Mouse (Mus musculus) intestine, embryonic 16.5 days (tissue): ENCODE results near the gene Arrdc5. TPM values are rescaled to one million over a fixed set of nuclear protein-coding genes. Genes with fewer than 3 reads are reported as not detected.
"Not testable (repeated sequence)": the region's sequence is repeated elsewhere in the genome, so short reads cannot be mapped to it uniquely, and the experiment has no call there.

Experiments
- ATAC-seq: fragments of 200-750 bp; cut with Nextera tagmentation; 2 replicates; pipeline ENCODE4 v1.8.0; 2017; ENCODE audit warnings: moderate TSS enrichment, moderate library complexity
- H3K27ac ChIP-seq: fragments of 300-500 bp; sonication (generic); 2 replicates; pipeline ENCODE4 v1.5.1; 2014; ENCODE audit warnings: mild to moderate bottlenecking, low read length
- H3K27me3 ChIP-seq: fragments of 300-500 bp; sonication (generic); replicated peaks from 2 replicates; pipeline ENCODE4 v1.6.1; 2014; ENCODE audit warnings: low read length, control low read depth, mixed read lengths; ENCODE audit not compliant: control insufficient read depth, insufficient read depth
- H3K36me3 ChIP-seq: fragments of 300-500 bp; sonication (generic); 2 replicates; pipeline ENCODE4 v1.6.1; 2014; ENCODE audit warnings: low read length, control low read depth; ENCODE audit not compliant: control insufficient read depth, insufficient read depth
- H3K4me1 ChIP-seq: fragments of 300-500 bp; sonication (generic); 2 replicates; pipeline ENCODE4 v1.6.1; 2014; ENCODE audit warnings: low read length, control low read depth, mixed read lengths; ENCODE audit not compliant: control insufficient read depth, insufficient read depth
- H3K4me2 ChIP-seq: fragments of 300-500 bp; sonication (generic); 2 replicates; pipeline ENCODE4 v1.6.1; 2014; ENCODE audit warnings: low read depth, low read length, control low read depth
- H3K4me3 ChIP-seq: fragments of 300-500 bp; sonication (generic); 2 replicates; pipeline ENCODE4 v1.5.1; 2014; ENCODE audit warnings: mild to moderate bottlenecking, low read length
- H3K9ac ChIP-seq: fragments of 300-500 bp; sonication (generic); 2 replicates; pipeline ENCODE4 v1.6.1; 2014; ENCODE audit warnings: low read depth, low read length
- H3K9me3 ChIP-seq: fragments of 300-500 bp; sonication (generic); 2 replicates; pipeline ENCODE4 v1.6.1; 2016; ENCODE audit warnings: low read length, control low read depth; ENCODE audit not compliant: control insufficient read depth
- WGBS: fragments of 180-500 bp; shearing (Covaris S2); extraction: QIAGEN DNeasy Blood & Tissue Kit; methylation state at CpG from one replicate; pipeline ENCODE4 v1.1.7; 2014; 5-methylcytosine and 5-hydroxymethylcytosine counted together
- polyA plus RNA-seq: library from polyadenylated mRNA; unstranded; fragments of >200 nt; fragmentation: Nextera tagmentation; extraction: Ambion mirVana; gene quantifications from 2 replicates; pipeline ENCODE4 v1.2.1, GENCODE M21; 2015

Gene Arrdc5
- polyA plus RNA-seq, 1 experiment from 2014 or later, result not detected

GRCm38 (mm10) chr17:56264020-56264419 lies 36.1 kb downstream of the Arrdc5 start:
- peak overlapping the region; percentile 45; the same call in 1 of the 2 replicates for H3K9ac ChIP-seq
- H3K4me2 ChIP-seq, result no peak overlapping the region
- peaks cover 28% of the 10 kb centered on the region for H3K4me1 ChIP-seq
- WGBS, result 21% methylated on average over 8 of the region's 8 CpGs
- H3K27ac ChIP-seq, result no peak overlapping the region
- no peaks in the 10 kb centered on the region for H3K27me3 ChIP-seq
- no peaks in the 10 kb centered on the region for H3K9me3 ChIP-seq
- H3K4me3 ChIP-seq, result no peak overlapping the region
- ATAC-seq, result peak; percentile 67
- peaks cover 13% of the 10 kb centered on the region for H3K36me3 ChIP-seq

DNA sequence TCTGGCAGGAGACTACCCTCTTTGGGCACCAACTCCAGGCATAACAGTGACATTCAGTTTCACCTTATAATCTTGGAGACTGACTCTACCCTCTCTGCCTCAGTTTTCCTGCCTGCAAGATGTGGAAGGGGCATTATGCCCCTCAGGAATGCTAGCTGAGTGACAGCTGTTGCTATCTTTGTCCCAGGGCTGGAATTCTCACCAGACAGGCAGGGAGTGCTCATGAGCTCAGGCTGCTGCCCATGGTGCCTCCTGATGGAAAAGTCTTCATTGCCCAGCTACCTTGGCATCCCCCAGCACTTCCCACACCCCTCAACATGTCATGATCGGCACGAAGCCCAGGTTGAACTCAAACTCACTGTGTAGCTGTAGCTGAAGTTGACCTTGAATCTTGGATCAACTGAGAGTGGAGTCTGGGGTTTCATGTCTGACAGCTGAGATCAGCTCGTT lies 37.4 kb downstream of the Arrdc5 start:
- WGBS, result 81% methylated on average over 3 of the region's 3 CpGs
- no peak for ATAC-seq
- Histone ChIP-seq H3K9ac (no peak overlapping the region), H3K27ac (no peak overlapping the region), H3K9me3 (no peaks in the 10 kb centered on the region), H3K4me1 (peaks cover 39% of the 10 kb centered on the region), H3K36me3 (peaks cover 13% of the 10 kb centered on the region), H3K4me3 (no peak overlapping the region), H3K4me2 (no peak overlapping the region), H3K27me3 (no peaks in the 10 kb centered on the region)

- H3K4me1 ChIP-seq, result peaks cover 43% of the 10 kb centered on the region
- no peak for ATAC-seq
- 86% methylated on average over 3 of the region's 3 CpGs for WGBS
- no peak overlapping the region for H3K27ac ChIP-seq
- H3K27me3 ChIP-seq, result no peaks in the 10 kb centered on the region
- H3K9ac ChIP-seq, result 0 out of 2 replicates have a peak overlapping the region, but pooled peaks have one; percentile 33
- peaks cover 13% of the 10 kb centered on the region for H3K36me3 ChIP-seq
- H3K4me2 ChIP-seq, result no peak overlapping the region
- H3K4me3 ChIP-seq, result no peak overlapping the region
- H3K9me3 ChIP-seq, result no peaks in the 10 kb centered on the region
Observed at GRCm38 (mm10) chr17:56261166-56261565, 38.9 kb downstream of the Arrdc5 start.

DNA sequence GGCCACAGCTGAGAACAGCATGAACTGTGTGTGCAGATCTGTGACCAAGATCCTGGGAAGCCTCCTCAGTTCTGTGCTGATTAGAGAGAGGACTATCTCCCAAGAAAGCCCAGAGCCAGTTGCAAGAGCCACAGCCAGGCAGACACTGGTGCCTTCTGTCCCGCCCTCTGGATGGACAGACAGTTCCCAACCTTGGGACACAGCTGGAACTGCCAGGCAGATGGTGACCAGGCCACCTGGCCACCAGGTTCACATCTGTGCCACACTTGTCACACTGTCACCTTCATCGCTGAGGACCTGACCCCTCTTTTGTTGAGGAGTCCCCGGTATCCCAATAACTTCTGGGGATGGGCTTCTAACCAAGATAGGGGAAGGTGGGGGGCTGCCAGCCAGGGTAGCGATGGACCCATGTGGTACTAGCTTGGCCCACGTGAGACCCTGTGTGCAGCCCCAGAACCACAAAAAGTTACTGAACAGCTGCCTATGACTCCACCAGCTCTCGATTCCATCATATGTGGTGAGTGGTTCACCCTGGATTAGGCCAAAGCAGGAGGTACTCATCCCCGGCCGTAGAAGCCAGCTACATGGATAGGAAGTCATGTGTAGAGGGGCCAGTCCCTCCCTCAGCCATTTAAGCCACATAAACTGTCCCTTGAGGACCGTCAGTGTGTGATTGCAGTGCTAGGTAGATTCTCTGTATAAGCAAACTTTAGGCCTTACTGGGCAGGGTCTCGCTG lies 40.6 kb downstream of the Arrdc5 start:
- Histone ChIP-seq H3K27me3 (no peaks in the 10 kb centered on the region), H3K4me1 (peaks cover 43% of the 10 kb centered on the region), H3K4me2 (peak overlapping the region; percentile 16; the same call in 1 of the 2 replicates), H3K36me3 (peaks cover 13% of the 10 kb centered on the region), H3K9me3 (no peaks in the 10 kb centered on the region), H3K9ac (peak overlapping the region; percentile 43; the same call in 1 of the 2 replicates), H3K27ac (no peak overlapping the region), H3K4me3 (peak overlapping the region; percentile 18)
- ATAC-seq, result no peak
- WGBS, result 89% methylated on average over 10 of the region's 10 CpGs

- 48% methylated on average over 2 of the region's 2 CpGs for WGBS
- H3K36me3 ChIP-seq, result peaks cover 13% of the 10 kb centered on the region
- peaks cover 43% of the 10 kb centered on the region for H3K4me1 ChIP-seq
- H3K4me2 ChIP-seq, result peak overlapping the region; percentile 16; the same call in 1 of the 2 replicates
- H3K9ac ChIP-seq, result peak overlapping the region; percentile 43; the same call in 1 of the 2 replicates
- not testable (repeated sequence) for H3K27me3 ChIP-seq, H3K27ac ChIP-seq, H3K9me3 ChIP-seq, ATAC-seq
- peak overlapping the region; percentile 18 for H3K4me3 ChIP-seq
Observed at GRCm38 (mm10) chr17:56258812-56259211, 41.3 kb downstream of the Arrdc5 start.

- ATAC-seq, H3K9ac ChIP-seq, H3K27me3 ChIP-seq, H3K4me3 ChIP-seq, H3K9me3 ChIP-seq, H3K27ac ChIP-seq: not testable (repeated sequence)
- Histone ChIP-seq H3K4me2 (0 out of 2 replicates have a peak overlapping the region, but pooled peaks have one; percentile 95), H3K36me3 (peaks cover 13% of the 10 kb centered on the region), H3K4me1 (peaks cover 43% of the 10 kb centered on the region)
- WGBS, result 93% methylated on average over 19 of the region's 19 CpGs
Observed at GRCm38 (mm10) chr17:56258269-56258668, 41.8 kb downstream of the Arrdc5 start.

DNA sequence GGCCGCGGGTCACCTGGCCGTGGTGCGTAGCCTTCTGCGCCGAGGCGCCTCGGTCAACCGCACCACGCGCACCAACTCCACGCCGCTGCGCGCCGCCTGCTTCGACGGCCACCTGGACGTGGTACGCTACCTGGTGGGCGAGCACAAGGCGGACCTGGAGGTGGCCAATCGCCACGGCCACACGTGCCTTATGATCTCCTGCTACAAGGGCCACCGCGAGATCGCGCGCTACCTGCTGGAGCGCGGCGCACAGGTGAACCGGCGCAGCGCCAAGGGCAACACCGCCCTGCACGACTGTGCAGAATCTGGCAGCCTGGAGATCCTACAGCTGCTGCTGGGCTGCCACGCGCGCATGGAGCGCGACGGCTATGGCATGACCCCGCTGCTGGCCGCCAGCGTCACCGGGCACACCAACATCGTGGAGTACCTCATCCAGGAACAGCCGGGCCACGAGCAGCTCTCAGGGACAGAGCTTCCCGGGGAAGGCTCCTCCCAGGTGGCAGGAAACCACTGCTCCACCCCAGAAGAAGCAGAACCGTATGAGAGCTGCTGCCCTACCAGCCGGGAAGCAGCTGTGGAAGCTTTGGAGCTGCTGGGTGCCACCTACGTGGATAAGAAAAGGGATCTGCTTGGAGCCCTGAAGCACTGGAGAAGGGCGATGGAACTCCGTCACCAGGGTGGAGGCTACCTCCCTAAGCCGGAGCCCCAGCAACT lies 42.7 kb downstream of the Arrdc5 start:
- Histone ChIP-seq H3K27ac (peak overlapping the region; percentile 72), H3K36me3 (peaks cover 13% of the 10 kb centered on the region), H3K4me2 (peak overlapping the region; percentile 95), H3K27me3 (no peaks in the 10 kb centered on the region), H3K4me1 (peaks cover 43% of the 10 kb centered on the region), H3K9me3 (no peaks in the 10 kb centered on the region), H3K9ac (peak overlapping the region; percentile 78), H3K4me3 (peak overlapping the region; percentile 72)
- 6% methylated on average over 58 of the region's 58 CpGs for WGBS
- ATAC-seq, result peak; percentile 8

GRCm38 (mm10) chr17:56256239-56256881 lies 43.7 kb downstream of the Arrdc5 start, which contains the start of gene Fem1a:
TSS of gene Fem1a (plus strand) at chr17:56256810.
- peak; percentile 90 for ATAC-seq
- H3K4me1 ChIP-seq, result peaks cover 37% of the 10 kb centered on the region
- H3K9me3 ChIP-seq, result no peaks in the 10 kb centered on the region
- peak within 1 kb of the TSS; percentile 98 for H3K27ac ChIP-seq
- 0% methylated on average over 28 of the region's 28 CpGs for WGBS
- peak within 1 kb of the TSS; percentile 95 for H3K4me2 ChIP-seq
- peak within 1 kb of the TSS; percentile 72 for H3K4me3 ChIP-seq
- H3K36me3 ChIP-seq, result peaks cover 10% of the 10 kb centered on the region
- H3K9ac ChIP-seq, result peak within 1 kb of the TSS; percentile 78
- H3K27me3 ChIP-seq, result no peaks in the 10 kb centered on the region

DNA sequence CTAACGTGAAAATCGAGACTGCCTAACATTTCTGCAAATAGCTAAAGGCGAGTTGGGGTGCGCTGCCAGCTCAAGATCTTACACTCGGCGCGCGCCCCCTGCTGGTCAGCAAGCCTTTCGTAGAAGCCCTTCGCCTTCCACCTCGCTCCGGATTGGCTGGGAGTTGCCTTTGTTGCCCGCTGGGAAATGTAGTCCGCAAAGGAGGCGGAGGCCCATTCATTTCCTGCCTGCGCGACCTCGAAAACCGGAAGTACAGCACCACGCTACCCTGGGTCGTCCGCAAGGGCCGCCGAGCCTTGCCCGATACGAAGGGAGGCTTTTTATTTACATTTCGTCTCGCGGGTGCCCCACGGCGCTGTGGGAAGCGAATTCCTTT lies 44.2 kb downstream of the Arrdc5 start:
- peak; percentile 91 for ATAC-seq
- peak overlapping the region; percentile 72 for H3K4me3 ChIP-seq
- no peaks in the 10 kb centered on the region for H3K9me3 ChIP-seq
- H3K27me3 ChIP-seq, result no peaks in the 10 kb centered on the region
- under 1% methylated on average over 32 of the region's 32 CpGs for WGBS
- H3K36me3 ChIP-seq, result peaks cover 5% of the 10 kb centered on the region
- peaks cover 32% of the 10 kb centered on the region for H3K4me1 ChIP-seq
- H3K27ac ChIP-seq, result peak overlapping the region; percentile 98
- peak overlapping the region; percentile 69 for H3K9ac ChIP-seq
- H3K4me2 ChIP-seq, result peak overlapping the region; percentile 79
